Mouse (Mus musculus) thymus, postnatal 14 days (tissue): ENCODE results near the gene Cryge.
"Not testable (repeated sequence)": the region's sequence is repeated elsewhere in the genome, so short reads cannot be mapped to it uniquely, and the experiment has no call there.

ENCODE experiments used
- DNase-seq: peaks from one replicate; pipeline ENCODE4 v3.0.0; 2021

Gene Cryge

DNA sequence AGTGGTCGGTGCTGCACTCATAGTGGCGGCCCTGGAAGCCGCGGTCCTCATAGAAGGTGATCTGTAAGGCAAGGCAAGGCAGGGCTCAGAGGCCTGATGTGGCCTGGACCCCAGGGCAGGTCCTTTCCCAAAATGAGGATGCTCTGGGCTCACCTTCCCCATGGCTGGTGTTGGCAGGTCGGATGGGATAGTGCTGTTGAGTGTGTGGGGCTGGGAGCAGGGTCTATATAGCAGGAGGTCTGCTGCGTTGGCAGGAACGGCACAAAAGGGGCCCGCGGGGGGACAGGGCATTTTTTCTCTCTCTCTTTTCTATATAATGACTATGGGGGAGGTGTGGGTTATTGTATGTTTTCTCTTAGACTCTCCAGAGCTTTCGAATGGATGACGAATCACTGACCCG is at the start of gene Cryge:
TSS of gene Cryge (minus strand) at position 198 of the 400 bp plus-strand sequence.
- DNase-seq, result not testable (repeated sequence)

DNA sequence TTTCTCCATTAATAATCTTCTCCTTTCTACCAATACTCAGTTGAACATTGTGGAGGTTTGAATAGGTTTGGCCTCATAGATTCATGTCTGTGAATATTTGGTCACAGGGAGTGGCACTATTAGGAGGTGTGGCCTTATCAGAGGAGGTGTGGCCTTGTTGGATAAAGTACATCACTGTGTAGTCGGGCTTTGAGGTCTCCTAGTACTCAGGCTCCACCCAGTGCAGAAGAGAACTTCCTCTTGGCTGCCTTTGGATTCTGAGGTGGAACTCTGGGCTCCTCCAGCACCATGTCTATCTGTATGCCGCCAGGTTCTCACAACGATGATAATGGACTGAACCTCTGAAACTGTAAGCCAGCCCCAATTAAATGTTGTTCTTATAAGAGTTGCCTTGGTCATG is 46.0 kb upstream of the Cryge start:
- no peak for DNase-seq

DNA sequence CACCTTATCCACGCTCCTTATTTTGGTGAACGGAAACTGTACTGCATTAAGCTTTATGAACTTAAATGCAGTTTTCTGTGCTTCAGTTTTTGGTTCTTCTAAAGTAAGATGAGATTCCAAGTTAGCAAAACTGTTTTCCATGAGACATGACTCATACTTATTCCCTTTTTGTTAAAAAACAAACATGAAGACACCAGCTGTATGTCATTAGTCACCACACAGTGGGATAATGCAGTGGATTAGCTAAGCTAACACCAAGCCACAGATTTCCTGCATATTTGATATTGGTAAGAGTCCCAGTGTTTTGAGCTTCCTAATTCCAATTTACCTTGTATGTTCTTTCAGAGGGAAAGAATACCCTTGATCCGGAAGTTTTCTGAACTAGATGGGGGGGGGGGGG is 40.6 kb upstream of the Cryge start:
- DNase-seq, result no peak

DNA sequence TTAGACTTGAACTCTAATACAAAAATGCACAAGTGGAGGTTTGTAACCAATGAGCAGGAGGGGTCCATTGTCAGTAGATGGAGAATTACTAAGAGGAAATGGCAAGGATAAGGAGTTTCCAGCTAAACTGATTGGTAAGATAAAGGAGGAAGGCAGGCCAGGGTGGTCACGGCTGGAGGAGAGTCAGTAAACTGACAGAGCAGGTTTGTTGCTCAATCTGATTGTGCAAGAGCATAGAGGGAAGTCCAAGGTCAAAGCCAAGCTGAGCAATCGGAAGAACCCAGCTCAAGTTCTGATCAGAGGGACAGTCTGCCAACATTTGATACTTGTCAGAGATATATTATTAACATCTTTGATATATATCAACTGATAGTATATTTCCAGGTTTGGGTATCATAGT is 39.4 kb upstream of the Cryge start:
- no peak for DNase-seq

DNA sequence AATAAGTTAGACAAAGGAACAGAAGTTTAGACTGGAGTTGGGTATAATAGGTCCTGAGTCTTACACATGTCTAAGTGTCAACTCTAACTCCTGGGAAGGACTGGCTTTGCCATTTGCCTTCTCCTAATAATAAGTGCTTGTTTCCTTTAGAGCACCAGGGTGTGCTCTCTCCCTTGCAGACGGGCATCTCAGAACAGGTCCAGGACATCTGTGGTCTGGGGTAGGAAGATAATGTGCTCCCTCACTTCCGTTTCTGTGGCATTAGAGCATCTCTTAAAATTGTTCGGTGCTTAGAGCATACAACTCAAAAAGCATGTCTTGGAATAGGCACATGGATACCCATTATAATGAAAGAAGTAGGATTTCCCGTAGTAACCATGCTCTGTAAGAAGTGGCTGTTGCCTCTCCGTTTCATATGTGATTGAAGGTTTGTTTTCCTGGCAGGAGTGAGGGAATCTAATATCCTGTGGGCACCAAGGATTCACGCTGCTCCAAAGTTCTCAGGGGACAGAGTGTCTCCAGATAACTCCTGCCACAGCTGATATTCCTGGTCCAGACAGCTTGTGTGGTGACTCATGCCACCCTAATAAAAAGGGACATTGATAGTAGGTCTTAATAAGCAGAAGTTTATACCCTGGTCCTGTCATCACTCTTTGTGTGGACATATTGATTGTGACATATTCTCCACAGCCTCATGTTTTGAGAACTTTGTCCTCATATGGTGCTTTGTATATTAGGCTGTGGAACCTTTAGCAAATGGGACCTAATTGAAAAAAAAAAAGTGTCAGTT is 37.8 kb upstream of the Cryge start:
- DNase-seq, result no peak

DNA sequence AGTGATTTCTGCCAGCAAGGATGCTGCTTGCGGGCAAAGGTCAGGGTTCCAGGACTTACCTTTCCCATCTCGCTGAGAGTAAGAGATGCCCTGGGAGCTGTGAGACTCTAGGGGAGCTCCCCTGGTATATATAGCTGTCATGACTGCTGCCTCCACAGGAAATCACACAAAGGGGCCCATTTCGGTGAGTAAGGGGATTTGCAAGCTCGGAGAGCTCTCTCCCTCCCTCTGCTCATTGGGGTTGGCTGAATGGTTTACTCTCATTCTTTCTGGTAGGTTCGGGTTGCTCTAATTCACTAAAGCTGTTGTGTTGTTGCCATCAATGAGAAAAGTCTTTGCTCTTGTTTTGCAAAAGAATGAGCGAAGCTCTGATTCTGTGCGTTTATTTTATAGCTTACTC is 31.2 kb upstream of the Cryge start, which contains the start of gene Crygb:
TSS of gene Crygb (minus strand) at position 101 of the 400 bp plus-strand sequence.
- no peak for DNase-seq

DNA sequence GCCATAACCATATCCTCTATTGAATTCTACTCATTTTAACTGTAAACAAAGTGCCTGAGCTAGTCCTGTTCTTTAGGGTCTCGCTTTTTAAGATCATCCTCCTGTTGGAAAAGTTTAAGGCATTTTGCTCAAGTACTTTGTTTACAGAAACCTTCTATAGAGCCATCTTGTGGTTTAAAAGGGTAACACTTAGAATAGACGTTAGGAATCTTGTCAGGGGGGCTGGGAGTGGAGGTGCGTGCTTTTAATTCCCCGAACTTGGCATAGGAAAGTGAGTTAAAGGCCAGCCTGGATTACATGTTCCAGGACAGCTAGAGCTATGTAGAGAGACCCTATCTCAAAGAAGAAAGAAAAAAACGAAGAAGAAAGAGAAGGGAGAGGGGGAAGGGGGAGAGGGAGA is 24.7 kb upstream of the Cryge start:
- no peak for DNase-seq

DNA sequence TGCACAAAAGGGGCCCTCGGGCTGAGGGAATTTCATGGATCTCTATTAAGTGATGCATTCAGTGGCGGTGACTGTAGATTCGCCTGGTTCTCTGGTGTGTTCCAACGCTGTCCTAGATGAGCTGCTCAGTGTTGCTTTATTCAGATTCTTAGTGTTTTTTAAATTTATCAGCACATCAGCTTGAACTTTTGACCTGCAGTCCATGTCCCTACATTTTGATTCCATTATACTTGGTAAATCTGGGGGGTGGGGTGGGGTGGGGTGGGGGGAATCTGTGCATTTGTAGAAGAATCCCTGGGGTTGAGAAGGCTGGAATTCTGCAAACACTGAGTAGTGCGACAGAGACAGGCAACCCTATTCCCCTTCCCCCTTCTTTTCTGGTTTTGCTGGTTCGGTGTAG is 22.6 kb upstream of the Cryge start, which contains the start of gene Crygc:
TSS of gene Crygc (minus strand) at position 101 of the 400 bp plus-strand sequence.
- DNase-seq, result no peak

DNA sequence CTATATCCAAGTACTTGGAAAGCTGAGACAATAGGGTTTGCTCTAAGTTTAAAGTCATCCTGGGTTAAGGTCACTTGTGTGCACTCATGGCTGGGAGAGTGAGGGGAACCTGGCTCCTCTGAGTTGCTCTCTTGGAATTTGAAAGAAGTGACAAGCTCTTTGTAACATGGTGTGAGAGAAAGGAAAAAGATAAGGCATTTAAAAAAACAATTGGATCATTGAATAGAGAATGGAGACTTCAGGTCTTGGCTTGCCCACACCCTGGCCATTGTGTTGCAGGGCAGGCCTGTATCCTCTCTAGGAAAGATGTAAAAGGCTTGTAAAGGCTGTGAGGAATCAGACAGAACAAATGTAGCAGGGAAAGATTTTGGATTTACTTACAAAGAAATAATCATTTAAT is 16.9 kb upstream of the Cryge start:
- no peak for DNase-seq

DNA sequence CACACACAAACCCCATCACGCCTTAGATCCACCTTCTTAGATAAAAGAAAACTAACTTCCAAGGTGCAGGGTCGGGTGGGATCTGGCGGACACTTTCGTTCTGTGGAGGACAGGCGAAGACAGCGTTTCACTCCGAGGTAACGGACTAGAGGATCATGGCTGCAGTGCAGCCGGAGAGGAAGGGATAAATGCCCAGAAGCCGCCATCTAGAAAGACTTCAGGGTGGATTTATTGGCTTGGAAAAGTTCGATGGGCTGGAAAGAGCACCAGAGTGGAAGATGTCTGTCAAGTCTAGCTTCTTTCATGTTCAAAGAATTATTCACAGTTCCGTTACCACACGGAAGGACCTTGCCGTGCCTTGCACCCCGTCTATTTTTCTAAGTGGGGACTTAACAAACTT is 13.3 kb upstream of the Cryge start:
- no peak for DNase-seq

DNA sequence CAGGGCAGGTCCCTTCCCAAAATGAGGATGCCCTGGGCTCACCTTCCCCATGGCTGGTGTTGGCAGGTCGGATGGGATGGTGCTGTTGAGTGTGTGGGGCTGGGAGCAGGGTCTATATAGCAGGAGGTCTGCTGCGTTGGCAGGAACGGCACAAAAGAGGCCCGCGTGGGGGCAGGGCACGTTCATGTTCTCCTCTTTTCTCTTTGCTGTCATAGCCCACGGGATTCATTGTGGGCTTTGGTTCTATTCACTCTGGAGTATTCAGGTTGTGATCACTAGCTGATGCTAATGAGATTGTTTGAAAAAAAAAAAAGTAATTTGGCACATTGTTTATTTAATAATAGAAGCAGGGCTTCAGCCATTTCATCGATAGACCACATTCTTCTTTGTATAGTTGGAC is 12.4 kb upstream of the Cryge start, which contains the start of gene Crygd:
TSS of gene Crygd (minus strand) at position 101 of the 400 bp plus-strand sequence.
- no peak for DNase-seq

DNA sequence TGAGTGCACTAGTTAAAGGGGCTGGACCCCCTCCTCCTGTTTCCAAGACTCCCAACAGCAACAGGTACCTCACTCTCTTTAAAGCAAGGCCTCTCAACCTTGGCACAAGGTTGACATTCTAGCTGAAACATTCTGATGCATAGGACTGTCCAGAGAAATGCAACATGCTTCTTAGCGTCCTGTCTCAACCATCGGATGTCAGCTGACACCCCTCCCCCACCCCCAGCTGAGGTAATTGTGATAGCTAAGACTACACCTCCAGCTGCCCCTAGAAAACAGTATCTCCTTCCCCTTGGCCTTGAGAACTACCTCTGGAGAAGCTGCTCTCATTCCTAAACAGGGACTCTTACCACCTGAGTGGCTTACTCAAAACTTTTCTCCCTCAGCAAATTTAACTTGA is 1.2 kb upstream of the Cryge start:
- DNase-seq, result no peak

DNA sequence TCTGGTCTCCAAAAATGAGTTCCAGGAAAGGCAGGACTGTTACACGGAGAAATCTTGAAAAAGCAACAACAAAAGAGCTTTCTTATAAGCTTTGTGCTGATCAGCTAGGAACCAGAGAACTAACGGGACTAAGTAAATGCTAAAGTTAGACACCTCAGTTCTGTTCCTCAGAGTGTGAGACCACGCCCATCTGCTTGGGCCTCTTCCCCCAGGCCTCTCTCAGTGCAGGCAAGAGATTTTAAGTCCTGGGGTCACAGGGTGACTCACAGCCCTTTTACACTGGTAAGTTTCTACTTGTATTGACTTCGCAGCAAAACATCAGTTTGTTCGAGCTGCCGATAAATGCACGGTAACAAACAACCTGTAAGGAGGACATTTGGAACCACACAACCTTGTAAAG is 747 bp upstream of the Cryge start:
- no peak for DNase-seq

DNA sequence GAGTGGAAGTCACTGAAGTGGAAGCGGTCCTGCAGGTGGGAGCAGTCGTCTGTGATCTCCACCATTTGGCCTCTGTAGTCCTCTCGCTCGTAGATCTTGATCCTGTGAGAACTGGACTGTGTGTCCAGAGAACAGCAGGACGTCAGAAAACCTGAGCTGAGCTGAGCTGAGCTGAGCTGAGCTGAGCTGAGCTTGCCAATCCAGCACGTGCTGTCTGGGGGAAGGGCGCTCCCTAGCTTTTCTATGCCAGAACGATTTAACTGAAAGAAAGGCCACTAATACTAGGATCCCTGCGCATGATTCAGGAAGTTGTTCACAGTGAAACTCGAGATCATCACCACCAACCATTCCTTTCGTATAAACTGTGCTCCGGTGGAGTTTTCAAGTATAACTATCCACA is 2.2 kb downstream of the Cryge start:
- no peak for DNase-seq

DNA sequence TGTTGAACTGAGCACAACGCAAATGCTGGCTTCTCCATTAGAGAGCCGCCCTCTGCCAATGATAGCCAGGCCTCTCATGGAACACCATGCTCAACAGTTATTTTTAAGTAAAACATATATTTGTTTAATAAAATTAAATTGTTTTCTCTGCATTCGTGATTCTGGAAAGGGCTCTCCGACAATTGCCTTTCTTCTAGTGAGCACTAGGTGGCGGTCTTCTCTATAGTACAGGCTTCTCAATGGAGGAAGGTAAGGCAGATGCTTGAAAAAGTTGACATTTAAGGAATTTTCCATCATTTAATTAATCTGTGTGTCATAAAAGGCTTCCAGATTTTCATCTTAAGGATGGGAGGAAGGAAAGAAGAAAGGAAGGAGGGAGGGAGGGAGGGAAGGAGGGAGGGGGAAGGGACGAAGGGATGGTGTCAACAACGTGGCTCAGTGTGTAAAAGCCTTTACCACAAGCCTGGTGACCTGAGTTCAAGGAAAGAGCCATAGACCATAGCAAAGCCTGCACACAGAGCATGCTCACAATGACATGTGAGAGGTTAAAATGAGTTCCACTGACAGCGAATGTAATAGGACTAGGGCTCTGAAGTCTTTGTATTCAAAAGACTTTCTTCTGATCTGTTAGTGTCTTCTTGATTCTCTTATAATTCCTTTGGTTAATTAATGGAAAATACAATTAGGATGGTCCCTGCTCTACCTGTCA is 4.4 kb downstream of the Cryge start:
- peak; percentile 4 for DNase-seq

DNA sequence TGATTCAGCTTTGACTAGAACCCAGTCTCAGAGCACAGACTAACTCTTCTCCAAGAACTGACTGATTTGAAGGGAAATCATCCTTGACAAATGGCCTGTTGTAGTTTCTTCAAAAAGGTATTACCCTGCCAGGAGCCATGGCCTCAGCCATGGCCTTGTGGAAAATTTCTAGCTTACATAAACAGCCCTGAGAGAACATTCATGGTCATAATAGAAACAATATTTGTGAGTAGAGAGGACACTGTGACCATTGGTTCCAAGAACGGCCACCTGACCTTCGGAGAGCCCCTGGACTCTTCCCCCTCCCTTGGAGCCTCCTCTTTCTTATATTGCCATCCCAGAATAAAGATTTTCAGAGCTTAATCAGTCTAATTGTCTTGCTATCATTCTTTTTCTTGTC is 7.5 kb downstream of the Cryge start:
- DNase-seq, result no peak

DNA sequence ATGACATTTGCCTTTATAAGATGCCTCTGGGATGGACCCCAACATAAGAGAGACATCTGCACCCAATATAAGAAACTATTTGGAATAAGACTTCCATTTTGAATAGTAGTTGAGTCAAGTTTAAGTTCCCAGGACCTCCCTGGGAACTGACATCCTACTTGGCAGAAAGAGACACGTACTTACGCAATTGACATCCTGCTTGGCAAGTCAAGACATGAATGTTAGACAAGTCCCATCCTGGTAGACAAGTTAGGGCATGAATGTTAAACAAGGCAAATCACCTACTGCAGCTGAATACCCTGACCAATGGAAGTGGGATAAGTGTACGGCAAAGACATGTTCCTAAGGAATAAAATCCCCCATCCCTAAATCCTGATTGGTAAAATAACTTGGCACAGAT is 9.1 kb downstream of the Cryge start:
- DNase-seq, result no peak

DNA sequence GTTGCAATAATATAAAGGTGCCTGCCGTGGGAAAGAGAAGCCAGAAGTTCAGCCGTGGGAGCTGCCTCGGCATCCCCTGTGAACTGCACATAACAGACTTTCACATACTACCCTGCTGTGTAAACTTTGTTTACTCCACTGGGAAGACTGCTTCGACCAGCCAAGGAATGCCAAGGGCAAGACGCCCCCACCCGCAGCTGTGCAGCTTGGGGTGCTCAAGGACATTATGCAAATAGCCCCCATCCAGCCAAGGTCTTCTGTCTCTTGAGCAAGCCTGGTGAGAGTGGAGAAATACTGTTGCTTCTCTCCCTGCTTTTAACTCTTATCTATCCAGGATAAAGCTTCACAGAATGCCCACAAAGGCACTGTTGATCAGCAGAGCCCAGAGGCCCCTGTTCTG is 10.1 kb downstream of the Cryge start:
- no peak for DNase-seq

DNA sequence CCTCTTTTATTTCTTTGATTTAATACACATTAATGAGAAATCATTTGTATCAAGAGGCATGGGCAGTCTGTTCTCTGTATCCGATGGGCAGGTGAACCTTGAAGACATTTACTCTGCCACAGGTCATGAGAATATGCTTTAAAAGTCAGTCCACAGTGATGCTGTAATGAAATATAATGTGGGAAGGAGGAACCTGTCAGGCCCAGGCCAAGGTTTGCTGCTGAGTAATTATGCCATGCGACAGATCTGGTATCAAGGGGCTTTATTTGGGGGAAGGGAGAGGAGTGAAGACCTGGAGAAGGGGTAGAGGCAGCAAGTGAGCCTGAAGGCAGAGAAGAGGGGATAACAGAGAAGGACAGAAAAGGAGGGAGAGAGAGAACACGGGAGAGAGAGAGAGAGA is 11.3 kb downstream of the Cryge start:
- no peak for DNase-seq

DNA sequence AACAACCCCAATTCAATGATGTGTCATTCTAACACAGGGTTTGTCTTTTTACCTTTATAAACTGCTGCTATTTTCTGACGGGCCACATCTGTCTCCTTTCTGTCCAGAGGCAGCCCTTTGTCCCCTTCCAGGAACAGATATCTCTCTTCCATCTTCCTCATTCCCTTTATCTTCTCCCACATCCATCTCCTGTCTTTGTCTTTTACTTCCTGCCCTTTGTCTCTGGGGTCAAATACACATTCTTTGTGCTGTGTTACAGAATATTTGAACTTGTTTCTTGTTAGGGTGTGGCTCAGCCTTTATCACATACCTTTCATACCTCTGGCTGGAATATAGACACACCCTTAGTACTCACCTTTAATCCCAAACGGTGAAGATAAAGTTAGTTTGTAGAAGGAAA is 13.4 kb downstream of the Cryge start:
- DNase-seq, result no peak

DNA sequence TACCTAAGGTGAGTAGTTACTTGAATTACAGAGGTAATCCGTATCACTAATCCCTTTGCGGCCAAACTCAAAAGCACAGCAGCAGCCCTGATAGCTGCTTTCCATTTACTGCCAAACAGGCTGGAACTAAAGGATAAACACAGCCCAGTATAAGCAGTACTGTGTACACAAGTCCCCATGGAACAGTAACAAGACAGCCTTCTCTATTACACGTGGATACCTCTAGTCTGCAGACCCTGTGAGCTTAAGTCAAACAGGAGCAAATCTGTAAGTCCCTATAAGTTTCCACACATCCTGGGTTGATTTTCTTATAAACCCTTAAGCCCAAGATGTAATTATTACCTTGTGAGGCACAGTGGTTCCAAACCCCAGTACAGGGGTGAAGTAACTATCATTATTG is 15.4 kb downstream of the Cryge start:
- DNase-seq, result no peak

DNA sequence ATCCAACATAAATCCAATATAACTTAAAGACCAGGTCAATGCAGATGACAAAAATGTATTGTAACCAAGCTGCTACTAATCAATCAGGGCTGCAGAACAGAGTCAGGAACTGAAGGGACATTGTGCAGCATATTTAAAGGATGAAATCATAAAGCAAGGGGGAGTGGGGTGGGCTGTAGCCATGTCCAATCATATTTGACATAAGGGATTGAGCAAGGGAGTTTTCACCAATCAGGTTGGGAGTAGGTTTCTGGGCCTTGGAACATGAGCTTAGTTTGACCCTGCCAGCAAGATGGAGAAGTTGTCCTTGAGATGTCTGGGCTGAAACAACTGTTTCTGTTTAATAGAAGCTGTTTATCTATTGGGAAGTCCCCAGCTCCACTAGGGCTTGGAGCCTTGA is 18.3 kb downstream of the Cryge start, which contains the start of gene Akr1cl:
TSS of gene Akr1cl (minus strand) at position 119 of the 400 bp plus-strand sequence.
- DNase-seq, result no peak

DNA sequence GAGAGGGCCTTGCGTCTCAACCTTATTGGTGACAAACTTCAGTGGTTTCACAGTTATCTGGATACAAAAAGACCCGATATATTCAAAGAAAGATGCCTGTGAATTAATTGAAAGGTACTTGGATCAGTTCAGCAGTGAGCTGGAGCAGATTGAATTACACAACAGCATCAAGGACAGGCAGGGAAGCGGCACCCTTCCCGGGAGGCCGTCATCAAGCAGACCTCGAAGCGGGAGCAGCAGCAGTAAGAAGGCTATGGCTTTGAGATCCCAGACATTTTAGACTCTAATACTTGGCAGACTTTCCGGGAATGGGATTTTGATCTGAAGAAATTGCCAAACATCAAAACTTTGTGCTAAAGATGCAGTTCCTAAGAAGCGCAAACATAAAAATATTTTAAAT is 22.7 kb downstream of the Cryge start:
- DNase-seq, result no peak

DNA sequence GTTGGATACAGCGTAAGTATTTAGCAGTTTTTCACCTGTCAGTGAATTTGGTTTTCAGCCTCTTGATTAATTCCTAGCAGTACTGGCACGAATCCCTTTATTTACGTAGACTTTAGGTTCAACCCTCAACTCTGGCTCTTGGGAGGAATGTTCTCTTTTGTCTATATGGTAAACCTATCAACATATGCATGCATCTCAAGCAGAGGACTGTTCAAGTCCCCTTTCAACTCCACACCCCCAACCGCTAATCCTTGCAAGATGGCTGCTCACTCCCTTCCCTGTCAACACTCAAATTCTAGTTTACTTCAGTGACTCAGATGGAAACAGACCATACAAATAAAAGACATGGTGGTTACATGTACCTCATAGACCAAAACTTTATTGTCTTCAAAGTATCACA is 38.2 kb downstream of the Cryge start:
- no peak for DNase-seq
